Mouse (Mus musculus) liver, postnatal 0 days (tissue): ENCODE results near the gene Slc12a3. TPM values are rescaled to one million over a fixed set of nuclear protein-coding genes. Genes with fewer than 3 reads are reported as not detected.

Experiments used
- ATAC-seq: fragments of 200-750 bp; cut with Nextera tagmentation; 2 replicates; pipeline ENCODE4 v1.8.0; 2017; ENCODE audit warnings: mild to moderate bottlenecking, moderate library complexity
- DNase-seq: peaks from one replicate; pipeline ENCODE4 v3.0.0-alpha.2; 2016
- H3K27ac ChIP-seq: fragments of 300-500 bp; sonication (generic); 2 replicates; pipeline ENCODE4 v1.5.1; 2014; ENCODE audit warnings: antibody characterized with exemption, moderate library complexity, mild to moderate bottlenecking, low read depth
- H3K27me3 ChIP-seq: fragments of 300-500 bp; sonication (generic); 2 replicates; pipeline ENCODE4 v1.6.1; 2014; ENCODE audit warnings: low read length, control low read depth, mixed read lengths; ENCODE audit not compliant: insufficient read depth
- H3K36me3 ChIP-seq: fragments of 300-500 bp; sonication (generic); replicated peaks from 2 replicates; pipeline ENCODE4 v1.6.1; 2014; ENCODE audit warnings: mild to moderate bottlenecking, control low read depth, low read length, moderate library complexity, mixed read lengths; ENCODE audit not compliant: insufficient read depth
- H3K4me1 ChIP-seq: fragments of 300-500 bp; sonication (generic); 2 replicates; pipeline ENCODE4 v1.6.1; 2014; ENCODE audit warnings: antibody characterized with exemption, mild to moderate bottlenecking, control low read depth; ENCODE audit not compliant: insufficient read depth
- H3K4me2 ChIP-seq: fragments of 300-500 bp; sonication (generic); 2 replicates; pipeline ENCODE4 v1.6.1; 2014; ENCODE audit warnings: low read depth, mild to moderate bottlenecking, low read length, moderate library complexity, mixed read lengths
- H3K4me3 ChIP-seq: fragments of 300-500 bp; sonication (generic); 2 replicates; pipeline ENCODE4 v1.5.1; 2014; ENCODE audit warnings: low read depth, low read length
- H3K9ac ChIP-seq: fragments of 300-500 bp; sonication (generic); replicated peaks from 2 replicates; pipeline ENCODE4 v1.6.1; 2014; ENCODE audit warnings: mild to moderate bottlenecking, moderate library complexity
- H3K9me3 ChIP-seq: fragments of 300-500 bp; sonication (generic); 2 replicates; pipeline ENCODE4 v1.6.1; 2016; ENCODE audit warnings: mild to moderate bottlenecking, control low read depth, low read length, mixed read lengths
- CTCF ChIP-seq: sonication (generic); IDR thresholded peaks from 2 replicates; pipeline ENCODE4 v1.5.1; 2016; ENCODE audit warnings: antibody characterized with exemption, low read depth
- EP300 ChIP-seq: IDR thresholded peaks from 2 replicates; pipeline ENCODE4 v1.6.1; 2016; ENCODE audit warnings: antibody characterized with exemption, low read depth, mild to moderate bottlenecking
- WGBS: fragments of 180-500 bp; shearing (Covaris S2); extraction: QIAGEN DNeasy Blood & Tissue Kit; methylation state at CpG from one replicate; pipeline ENCODE4 v1.1.7; 2014; ENCODE audit not compliant: insufficient replicate concordance; 5-methylcytosine and 5-hydroxymethylcytosine counted together
- polyA plus RNA-seq: library from polyadenylated mRNA; unstranded; fragments of >200 nt; fragmentation: Nextera tagmentation; extraction: Ambion mirVana; gene quantifications from 2 replicates; pipeline ENCODE4 v1.2.1, GENCODE M21; 2015

Slc12a3 gene
- polyA plus RNA-seq, 1 experiment from 2014 or later = 1.4 TPM

DNA sequence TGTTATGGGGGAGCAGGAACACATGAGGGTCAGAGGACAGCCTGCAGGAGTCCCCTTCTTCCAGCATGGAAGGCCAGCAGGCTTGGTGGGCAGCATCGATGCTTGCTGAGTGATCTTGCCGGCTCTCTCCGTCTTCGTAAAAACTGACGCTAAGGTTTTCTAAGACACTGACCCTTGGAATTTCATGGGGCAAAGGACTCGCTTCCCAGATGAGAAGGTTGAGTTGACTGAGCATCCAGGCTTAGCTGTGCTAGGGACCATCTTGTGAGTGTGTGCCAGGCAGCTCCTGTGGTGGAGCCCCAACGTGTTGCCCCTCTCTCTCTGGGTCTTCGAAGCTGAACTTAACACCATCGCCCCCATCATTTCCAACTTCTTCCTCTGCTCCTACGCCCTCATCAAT, 13.7 kb downstream of the Slc12a3 start:
- no peak overlapping the region for H3K27ac ChIP-seq
- WGBS = 85% methylated on average over 10 of the region's 10 CpGs
- no peak for DNase-seq
- no peak for ATAC-seq
- H3K36me3 ChIP-seq = no peaks in the 10 kb centered on the region
- no peak overlapping the region for H3K4me3 ChIP-seq
- H3K27me3 ChIP-seq = no peaks in the 10 kb centered on the region
- H3K4me1 ChIP-seq = peaks cover 18% of the 10 kb centered on the region
- no peak overlapping the region for H3K9ac ChIP-seq
- TF ChIP-seq CTCF (no peak), EP300 (no peak)
- no peak overlapping the region for H3K4me2 ChIP-seq
- H3K9me3 ChIP-seq = no peaks in the 10 kb centered on the region

DNA sequence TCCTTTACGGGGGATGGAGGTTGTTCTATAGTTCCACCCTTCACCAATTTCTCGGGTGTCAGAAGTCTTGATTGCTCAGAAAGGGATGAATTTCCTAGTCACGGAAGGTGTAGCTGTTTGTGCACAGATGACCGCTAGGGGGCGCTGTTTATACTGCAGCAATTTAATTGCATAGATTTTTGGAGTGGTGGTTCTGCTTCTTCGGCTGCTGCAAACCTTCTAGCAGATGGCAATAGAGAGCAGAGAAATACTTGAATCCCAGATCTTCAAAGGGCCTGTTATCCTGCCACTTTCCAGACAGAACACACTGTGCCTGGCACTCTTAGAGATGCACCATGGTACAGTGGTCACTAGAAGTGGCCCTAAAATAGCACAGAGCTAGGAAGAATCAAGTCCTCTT, 14.3 kb downstream of the Slc12a3 start:
- no peak overlapping the region for H3K9ac ChIP-seq
- H3K9me3 ChIP-seq = no peaks in the 10 kb centered on the region
- WGBS = 8% methylated on average over 6 of the region's 6 CpGs
- H3K27ac ChIP-seq = no peak overlapping the region
- H3K4me2 ChIP-seq = no peak overlapping the region
- H3K36me3 ChIP-seq = no peaks in the 10 kb centered on the region
- ATAC-seq (0 out of 2 replicates have a peak, but pooled peaks have one; percentile 24), DNase-seq (peak; percentile 88)
- H3K27me3 ChIP-seq = no peaks in the 10 kb centered on the region
- H3K4me1 ChIP-seq = peaks cover 22% of the 10 kb centered on the region
- no peak overlapping the region for H3K4me3 ChIP-seq
- TF ChIP-seq EP300 = no peak
- TF ChIP-seq CTCF = peak; percentile 95

DNA sequence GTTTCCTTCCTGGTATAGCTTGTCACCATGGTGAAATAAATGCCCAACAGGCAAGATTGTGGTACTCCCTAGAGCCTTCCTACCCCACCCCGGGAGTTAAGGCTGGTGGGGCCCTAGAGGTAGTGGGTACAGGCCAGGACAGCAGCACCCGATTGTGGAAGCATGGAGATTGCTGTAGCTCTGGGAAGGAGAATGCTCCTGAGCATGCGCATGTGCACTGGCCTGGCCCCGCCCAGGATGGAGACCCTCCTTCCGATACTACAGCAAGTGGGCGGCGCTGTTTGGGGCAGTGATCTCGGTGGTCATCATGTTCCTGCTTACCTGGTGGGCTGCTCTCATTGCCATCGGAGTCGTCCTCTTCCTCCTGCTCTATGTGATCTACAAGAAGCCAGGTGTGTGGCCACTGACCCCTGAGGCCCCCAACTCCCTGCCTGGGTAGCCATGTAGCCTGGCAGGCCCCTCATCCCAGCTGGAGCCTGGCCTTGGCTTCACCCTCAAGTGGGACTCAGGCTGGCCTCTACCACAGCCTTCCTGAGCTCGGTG, 14.8 kb downstream of the Slc12a3 start:
- no peak overlapping the region for H3K9ac ChIP-seq
- H3K27me3 ChIP-seq = no peaks in the 10 kb centered on the region
- no peaks in the 10 kb centered on the region for H3K9me3 ChIP-seq
- H3K36me3 ChIP-seq = no peaks in the 10 kb centered on the region
- TF ChIP-seq EP300 = no peak
- 86% methylated on average over 11 of the region's 11 CpGs for WGBS
- H3K4me3 ChIP-seq = no peak overlapping the region
- H3K27ac ChIP-seq = no peak overlapping the region
- H3K4me1 ChIP-seq = peaks cover 23% of the 10 kb centered on the region
- H3K4me2 ChIP-seq = no peak overlapping the region
- DNase-seq (no peak), ATAC-seq (0 out of 2 replicates have a peak, but pooled peaks have one; percentile 6)

DNA sequence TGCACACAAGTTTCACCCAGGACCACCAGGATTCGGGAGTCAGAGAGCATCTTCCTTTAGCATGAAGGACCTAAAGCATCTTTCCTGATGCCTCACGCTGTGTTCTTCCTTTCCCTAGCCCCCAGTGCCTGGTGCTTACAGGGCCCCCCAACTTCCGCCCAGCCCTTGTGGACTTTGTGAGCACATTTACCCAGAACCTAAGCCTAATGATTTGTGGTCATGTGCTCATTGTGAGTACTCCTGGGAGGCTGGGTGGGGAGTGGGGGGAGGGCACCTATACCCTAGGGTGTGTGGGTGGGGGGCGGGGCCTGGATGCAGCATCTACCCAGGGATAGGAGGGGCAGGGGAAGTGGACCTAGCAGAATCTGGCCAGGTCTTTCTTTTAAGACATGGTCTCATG, 16.7 kb downstream of the Slc12a3 start:
- DNase-seq (no peak), ATAC-seq (peak; percentile 30; the same call in 1 of the 2 replicates)
- H3K27me3 ChIP-seq = no peaks in the 10 kb centered on the region
- no peak overlapping the region for H3K4me2 ChIP-seq
- H3K4me3 ChIP-seq = no peak overlapping the region
- no peak for TF ChIP-seq EP300
- no peak for TF ChIP-seq CTCF
- H3K9ac ChIP-seq = no peak overlapping the region
- no peaks in the 10 kb centered on the region for H3K9me3 ChIP-seq
- no peaks in the 10 kb centered on the region for H3K36me3 ChIP-seq
- WGBS = 72% methylated on average over 4 of the region's 4 CpGs
- peaks cover 23% of the 10 kb centered on the region for H3K4me1 ChIP-seq
- H3K27ac ChIP-seq = 0 out of 2 replicates have a peak overlapping the region, but pooled peaks have one; percentile 3

DNA sequence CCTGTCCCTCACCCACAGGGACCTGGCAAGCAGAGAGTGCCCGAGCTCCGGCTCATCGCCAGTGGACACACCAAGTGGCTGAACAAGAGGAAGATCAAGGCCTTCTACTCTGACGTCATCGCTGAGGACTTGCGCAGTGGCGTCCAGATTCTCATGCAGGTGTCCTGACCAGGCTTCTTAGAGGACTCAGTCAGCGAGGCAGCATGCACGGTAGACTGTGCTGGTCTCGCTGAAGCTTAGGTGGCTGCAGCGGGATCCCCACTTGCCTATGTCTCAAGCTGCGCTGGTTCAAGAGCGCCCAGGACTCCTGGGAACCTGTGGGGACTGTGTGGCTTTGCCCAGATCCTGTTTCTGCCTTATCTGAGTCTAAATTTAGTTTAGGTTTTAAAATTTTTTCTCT, 17.3 kb downstream of the Slc12a3 start:
- ATAC-seq (no peak), DNase-seq (no peak)
- Histone ChIP-seq H3K4me1 (peaks cover 23% of the 10 kb centered on the region), H3K27ac (no peak overlapping the region; the same call in 1 of the 2 replicates), H3K4me2 (no peak overlapping the region), H3K9ac (no peak overlapping the region; the same call in 1 of the 2 replicates), H3K36me3 (no peaks in the 10 kb centered on the region), H3K27me3 (no peaks in the 10 kb centered on the region), H3K9me3 (no peaks in the 10 kb centered on the region), H3K4me3 (no peak overlapping the region)
- 73% methylated on average over 13 of the region's 13 CpGs for WGBS
- no peak for TF ChIP-seq EP300
- no peak for TF ChIP-seq CTCF

DNA sequence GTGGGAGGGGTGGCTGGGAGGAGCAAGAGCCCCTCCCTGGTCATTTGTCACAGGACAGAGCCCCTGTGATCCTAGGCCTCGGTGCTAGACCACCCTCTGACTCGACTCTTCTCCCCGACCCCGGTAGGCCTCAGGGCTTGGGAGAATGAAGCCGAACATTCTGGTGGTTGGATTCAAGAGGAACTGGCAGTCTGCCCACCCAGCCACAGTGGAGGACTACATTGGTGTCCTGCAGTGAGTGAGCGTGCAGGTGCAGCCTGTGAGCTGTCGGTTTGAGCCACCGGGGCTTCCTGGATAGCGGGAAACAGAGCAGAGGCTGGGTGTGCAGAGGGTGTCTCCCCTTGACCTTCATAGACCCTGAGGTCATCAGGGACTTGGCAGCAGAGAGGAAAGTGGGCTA, 19.4 kb downstream of the Slc12a3 start:
- peaks cover 23% of the 10 kb centered on the region for H3K4me1 ChIP-seq
- H3K36me3 ChIP-seq = no peaks in the 10 kb centered on the region; the same call in 1 of the 2 replicates
- H3K4me2 ChIP-seq = no peak overlapping the region
- 62% methylated on average over 9 of the region's 9 CpGs for WGBS
- no peak overlapping the region for H3K4me3 ChIP-seq
- ATAC-seq = no peak
- H3K9ac ChIP-seq = no peak overlapping the region
- TF ChIP-seq CTCF (no peak), EP300 (no peak)
- DNase-seq = peak; percentile 46
- H3K9me3 ChIP-seq = no peaks in the 10 kb centered on the region
- H3K27me3 ChIP-seq = no peaks in the 10 kb centered on the region
- H3K27ac ChIP-seq = 0 out of 2 replicates have a peak overlapping the region, but pooled peaks have one; percentile 32
